Mouse (Mus musculus) heart, embryonic 14.5 days (tissue): ENCODE data around the gene Vmn1r3. TPM values are rescaled to one million over a fixed set of nuclear protein-coding genes. Genes with fewer than 3 reads are reported as not detected.
A peak's percentile ranks its signal among the peaks of the same experiment; 100 is the strongest.
"Not testable (repeated sequence)": the region's sequence is repeated elsewhere in the genome, so short reads cannot be mapped to it uniquely, and the experiment has no call there.

ENCODE experiments used
- ATAC-seq: fragments of 200-750 bp; cut with Nextera tagmentation; 2 replicates; pipeline ENCODE4 v1.8.0; 2017; ENCODE audit warnings: low read depth, moderate TSS enrichment; ENCODE audit not compliant: insufficient number of reproducible peaks, insufficient read depth, low FRiP score
- H3K27ac ChIP-seq, 2 experiments: fragments of 200-500 bp in 1 of 2; fragments of 300-500 bp in 1 of 2; sonication (generic) in 1 of 2; replicated peaks in 1 of 2; 2 replicates each; pipeline ENCODE4 v1.5.1; 2012 to 2014; ENCODE audit warnings: low read depth in 2 of 2, low read length in 2 of 2, control low read depth in 1 of 2, mild to moderate bottlenecking in 1 of 2, mixed read lengths in 1 of 2; ENCODE audit not compliant: control insufficient read depth in 1 of 2, insufficient read depth in 1 of 2
- H3K27me3 ChIP-seq: fragments of 300-500 bp; sonication (generic); 2 replicates; pipeline ENCODE4 v1.6.1; 2014; ENCODE audit warnings: mild to moderate bottlenecking, low read length, control low read depth; ENCODE audit not compliant: control insufficient read depth, insufficient read depth
- H3K36me3 ChIP-seq: fragments of 300-500 bp; sonication (generic); 2 replicates; pipeline ENCODE4 v1.6.1; 2014; ENCODE audit warnings: mild to moderate bottlenecking, control low read depth, low read length, mixed read lengths; ENCODE audit not compliant: control insufficient read depth, insufficient read depth
- H3K4me1 ChIP-seq, 2 experiments: fragments of 200-500 bp in 1 of 2; fragments of 300-500 bp in 1 of 2; sonication (generic) in 1 of 2; 2 replicates each; pipeline ENCODE4 v1.6.1; 2012 to 2014; ENCODE audit warnings: low read length in 2 of 2, control low read depth in 1 of 2, mixed read lengths in 1 of 2; ENCODE audit not compliant: control insufficient read depth in 2 of 2, insufficient read depth in 2 of 2
- H3K4me2 ChIP-seq: fragments of 300-500 bp; sonication (generic); 2 replicates; pipeline ENCODE4 v1.6.1; 2014; ENCODE audit warnings: mild to moderate bottlenecking, low read length
- H3K4me3 ChIP-seq, 2 experiments: fragments of 200-500 bp in 1 of 2; fragments of 300-500 bp in 1 of 2; sonication (generic) in 1 of 2; 2 replicates each; pipeline ENCODE4 v1.5.1; 2012 to 2014; ENCODE audit warnings: low read length in 2 of 2, mild to moderate bottlenecking in 2 of 2, control low read depth in 1 of 2, low read depth in 1 of 2, moderate library complexity in 1 of 2; ENCODE audit not compliant: control insufficient read depth in 1 of 2, insufficient read depth in 1 of 2
- H3K9ac ChIP-seq: fragments of 300-500 bp; sonication (generic); 2 replicates; pipeline ENCODE4 v1.6.1; 2014; ENCODE audit warnings: mild to moderate bottlenecking, low read length
- H3K9me3 ChIP-seq: fragments of 300-500 bp; sonication (generic); 2 replicates; pipeline ENCODE4 v1.6.1; 2016; ENCODE audit warnings: low read length, control low read depth; ENCODE audit not compliant: control insufficient read depth
- WGBS: fragments of 180-500 bp; shearing (Covaris S2); extraction: QIAGEN DNeasy Blood & Tissue Kit; methylation state at CpG from one replicate; pipeline ENCODE4 v1.1.7; 2014; 5-methylcytosine and 5-hydroxymethylcytosine counted together
- polyA plus RNA-seq: library from polyadenylated mRNA; unstranded; fragments of >200 nt; fragmentation: Nextera tagmentation; extraction: Ambion mirVana; gene quantifications from 2 replicates; pipeline ENCODE4 v1.2.1, GENCODE M21; 2014

Vmn1r3 gene
- polyA plus RNA-seq, result not detected in 2 replicates

- 64% methylated on average over 1 of the region's 1 CpGs for WGBS
Measured at GRCm38 (mm10) chr4:3185258-3185657, at the start of gene Vmn1r3. Vmn1r3 (minus strand) TSS chr4:3185358.

GRCm38 (mm10) chr4:3232053-3232452 is 46.9 kb upstream of the Vmn1r3 start:
- H3K27me3 ChIP-seq, result no peaks in the 10 kb centered on the region
- peaks cover 11% of the 10 kb centered on the region for H3K9me3 ChIP-seq
- no peak overlapping the region for H3K4me3 ChIP-seq
- 63% methylated on average over 6 of the region's 6 CpGs for WGBS
- H3K9ac ChIP-seq, result no peak overlapping the region
- no peaks in the 10 kb centered on the region for H3K4me1 ChIP-seq
- ATAC-seq, result no peak
- no peak overlapping the region for H3K27ac ChIP-seq
- no peaks in the 10 kb centered on the region for H3K36me3 ChIP-seq
- H3K4me2 ChIP-seq, result no peak overlapping the region

More at GRCm38 (mm10) chr4:3185258-3185657, at the start of gene Vmn1r3:
- not testable (repeated sequence) for H3K4me2 ChIP-seq, ATAC-seq, H3K9ac ChIP-seq, H3K36me3 ChIP-seq, H3K9me3 ChIP-seq, H3K27ac ChIP-seq, H3K4me3 ChIP-seq, H3K4me1 ChIP-seq, H3K27me3 ChIP-seq

GRCm38 (mm10) chr4:3230908-3231684 is 45.9 kb upstream of the Vmn1r3 start:
- no peaks in the 10 kb centered on the region for H3K4me1 ChIP-seq
- peak overlapping the region; percentile 69 for H3K4me2 ChIP-seq
- H3K9me3 ChIP-seq, result peaks cover 18% of the 10 kb centered on the region
- H3K4me3 ChIP-seq, result peak overlapping the region; percentile 34 to 36
- 5% methylated on average over 37 of the region's 48 CpGs for WGBS
- H3K9ac ChIP-seq, result peak overlapping the region; percentile 9; the same call in 1 of the 2 replicates
- no peak for ATAC-seq
- no peak overlapping the region for H3K27ac ChIP-seq
- H3K27me3 ChIP-seq, result no peaks in the 10 kb centered on the region
- H3K36me3 ChIP-seq, result no peaks in the 10 kb centered on the region

- H3K27ac ChIP-seq, result no peak overlapping the region
- H3K4me2 ChIP-seq, result no peak overlapping the region
- peak; percentile 44 for ATAC-seq
- H3K4me3 ChIP-seq, result no peak overlapping the region
- H3K9me3 ChIP-seq, result peaks cover 28% of the 10 kb centered on the region
- H3K9ac ChIP-seq, result no peak overlapping the region
- WGBS, result 53% methylated on average over 4 of the region's 4 CpGs
- H3K36me3 ChIP-seq, result no peaks in the 10 kb centered on the region
- no peaks in the 10 kb centered on the region for H3K27me3 ChIP-seq
- H3K4me1 ChIP-seq, result no peaks in the 10 kb centered on the region
Measured at GRCm38 (mm10) chr4:3229532-3229931, 44.4 kb upstream of the Vmn1r3 start.

GRCm38 (mm10) chr4:3228476-3228875 is 43.3 kb upstream of the Vmn1r3 start:
- 62% methylated on average over 4 of the region's 4 CpGs for WGBS
- H3K4me1 ChIP-seq, result no peaks in the 10 kb centered on the region
- H3K27ac ChIP-seq, result no peak overlapping the region
- H3K9ac ChIP-seq, result no peak overlapping the region
- no peak overlapping the region for H3K4me3 ChIP-seq
- no peaks in the 10 kb centered on the region for H3K36me3 ChIP-seq
- H3K27me3 ChIP-seq, result no peaks in the 10 kb centered on the region
- H3K9me3 ChIP-seq, result peaks cover 28% of the 10 kb centered on the region
- peak; percentile 13 for ATAC-seq
- no peak overlapping the region for H3K4me2 ChIP-seq

GRCm38 (mm10) chr4:3227751-3228150 is 42.6 kb upstream of the Vmn1r3 start:
- Histone ChIP-seq H3K27me3 (no peaks in the 10 kb centered on the region), H3K27ac (no peak overlapping the region), H3K4me3 (no peak overlapping the region), H3K9me3 (peaks cover 28% of the 10 kb centered on the region), H3K4me1 (no peaks in the 10 kb centered on the region), H3K9ac (no peak overlapping the region), H3K4me2 (no peak overlapping the region), H3K36me3 (no peaks in the 10 kb centered on the region)
- WGBS, result 60% methylated on average over 5 of the region's 5 CpGs
- 0 out of 2 replicates have a peak, but pooled peaks have one; percentile 2 for ATAC-seq

GRCm38 (mm10) chr4:3226488-3226887 is 41.3 kb upstream of the Vmn1r3 start:
- Histone ChIP-seq H3K9me3 (peaks cover 28% of the 10 kb centered on the region), H3K4me2 (no peak overlapping the region), H3K4me1 (no peaks in the 10 kb centered on the region), H3K27me3 (no peaks in the 10 kb centered on the region), H3K9ac (no peak overlapping the region), H3K4me3 (no peak overlapping the region), H3K36me3 (no peaks in the 10 kb centered on the region), H3K27ac (no peak overlapping the region)
- ATAC-seq, result no peak
- 56% methylated on average over 3 of the region's 3 CpGs for WGBS

GRCm38 (mm10) chr4:3225416-3225815 is 40.3 kb upstream of the Vmn1r3 start:
- H3K36me3 ChIP-seq, H3K27ac ChIP-seq, H3K27me3 ChIP-seq, H3K4me2 ChIP-seq, H3K4me3 ChIP-seq, H3K4me1 ChIP-seq, ATAC-seq, H3K9ac ChIP-seq: not testable (repeated sequence)
- peaks cover 28% of the 10 kb centered on the region for H3K9me3 ChIP-seq
- 49% methylated on average over 3 of the region's 3 CpGs for WGBS
